Mouse (Mus musculus): ENCODE data around the gene Sgip1. TPM values are rescaled to one million over a fixed set of nuclear protein-coding genes. Genes with fewer than 3 reads are reported as not detected.
A peak's percentile ranks its signal among the peaks of the same experiment; 100 is the strongest.

The Sgip1 gene
- polyA plus RNA-seq, 1 experiment from 2014 or later = 68.0 TPM

DNA sequence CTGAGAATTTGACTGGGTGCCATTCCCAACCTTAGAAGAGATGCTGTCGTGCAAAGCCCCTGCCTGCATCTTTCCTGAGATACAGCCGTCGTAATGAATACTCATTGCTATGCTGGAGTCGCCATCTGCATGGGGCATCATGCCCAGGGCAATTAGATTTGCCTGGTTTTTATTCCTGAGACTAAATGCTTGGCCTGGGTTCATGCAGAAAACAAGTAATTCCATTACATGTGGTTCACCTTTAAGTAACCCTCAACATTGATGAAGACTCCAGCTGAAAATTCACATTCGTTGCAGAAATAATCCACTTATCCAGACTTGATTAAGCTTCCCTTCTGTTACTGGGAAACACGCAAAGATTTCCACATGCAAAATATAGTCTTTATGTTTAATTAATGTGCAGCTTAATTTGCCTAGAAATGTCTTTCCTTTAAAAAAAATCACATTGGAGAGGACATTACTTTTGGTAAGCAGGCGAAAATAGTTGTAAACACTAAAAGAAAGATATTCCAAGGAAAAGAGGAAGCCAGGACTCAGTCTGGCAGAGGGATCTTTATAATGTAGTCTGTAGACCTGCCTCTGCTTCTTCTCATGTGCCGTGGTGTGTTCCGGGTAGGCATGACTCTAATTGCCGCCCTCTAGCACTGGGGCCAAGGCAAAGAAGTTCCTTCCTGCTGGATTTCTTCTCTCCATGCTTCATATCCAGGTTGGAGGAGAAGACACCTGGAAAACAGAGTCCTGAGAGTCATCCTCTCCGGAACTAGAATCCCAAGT lies 100.0 kb downstream of the Sgip1 start:
- H3K9ac ChIP-seq (ENCODE audit: low read depth, low read length) = no peak overlapping the region
- H3K27ac ChIP-seq (ENCODE audit: low read depth, low read length) = no peak overlapping the region
- 51% methylated on average over 11 of the region's 11 CpGs for WGBS
- H3K36me3 ChIP-seq (ENCODE audit: control insufficient read depth, insufficient read depth, low read length) = no peaks in the 10 kb centered on the region
- H3K4me2 ChIP-seq (ENCODE audit: low read length) = no peak overlapping the region
- ATAC-seq = no peak
- H3K4me3 ChIP-seq (ENCODE audit: low read length) = no peak overlapping the region
- H3K9me3 ChIP-seq (ENCODE audit: control insufficient read depth, low read length) = no peaks in the 10 kb centered on the region
- H3K4me1 ChIP-seq (ENCODE audit: control insufficient read depth, insufficient read depth, low read depth, low read length) = no peaks in the 10 kb centered on the region; the same call in 1 of the 2 replicates
- no peaks in the 10 kb centered on the region for H3K27me3 ChIP-seq (replicated peaks; ENCODE audit: control insufficient read depth, insufficient read depth, low read length)

- H3K9ac ChIP-seq (ENCODE audit: low read depth, low read length) = no peak overlapping the region
- H3K9me3 ChIP-seq (ENCODE audit: control insufficient read depth, low read length) = no peaks in the 10 kb centered on the region
- no peaks in the 10 kb centered on the region; the same call in 1 of the 2 replicates for H3K36me3 ChIP-seq (ENCODE audit: control insufficient read depth, insufficient read depth, low read length)
- H3K4me1 ChIP-seq (ENCODE audit: control insufficient read depth, insufficient read depth, low read depth, low read length) = peaks cover 5% of the 10 kb centered on the region
- 98% methylated on average over 6 of the region's 6 CpGs for WGBS
- H3K27me3 ChIP-seq (replicated peaks; ENCODE audit: control insufficient read depth, insufficient read depth, low read length) = no peaks in the 10 kb centered on the region
- no peak for ATAC-seq
- H3K4me2 ChIP-seq (ENCODE audit: low read length) = no peak overlapping the region
- no peak overlapping the region for H3K4me3 ChIP-seq (ENCODE audit: low read length)
- no peak overlapping the region for H3K27ac ChIP-seq (ENCODE audit: low read depth, low read length)
Measured at GRCm38 (mm10) chr4:102850498-102850897, 109.4 kb downstream of the Sgip1 start.

GRCm38 (mm10) chr4:102851161-102851560 lies 110.1 kb downstream of the Sgip1 start:
- H3K4me2 ChIP-seq (ENCODE audit: low read length) = no peak overlapping the region
- ATAC-seq = no peak
- H3K36me3 ChIP-seq (ENCODE audit: control insufficient read depth, insufficient read depth, low read length) = no peaks in the 10 kb centered on the region; the same call in 1 of the 2 replicates
- H3K4me3 ChIP-seq (ENCODE audit: low read length) = no peak overlapping the region
- peaks cover 8% of the 10 kb centered on the region for H3K4me1 ChIP-seq (ENCODE audit: control insufficient read depth, insufficient read depth, low read depth, low read length)
- H3K9ac ChIP-seq (ENCODE audit: low read depth, low read length) = no peak overlapping the region
- no peak overlapping the region for H3K27ac ChIP-seq (ENCODE audit: low read depth, low read length)
- no peaks in the 10 kb centered on the region for H3K27me3 ChIP-seq (replicated peaks; ENCODE audit: control insufficient read depth, insufficient read depth, low read length)
- H3K9me3 ChIP-seq (ENCODE audit: control insufficient read depth, low read length) = no peaks in the 10 kb centered on the region
- 67% methylated on average over 1 of the region's 1 CpGs for WGBS

GRCm38 (mm10) chr4:102852290-102852689 lies 111.2 kb downstream of the Sgip1 start:
- no peak overlapping the region for H3K4me3 ChIP-seq (ENCODE audit: low read length)
- no peak overlapping the region for H3K27ac ChIP-seq (ENCODE audit: low read depth, low read length)
- no peaks in the 10 kb centered on the region; the same call in 1 of the 2 replicates for H3K36me3 ChIP-seq (ENCODE audit: control insufficient read depth, insufficient read depth, low read length)
- no peak overlapping the region for H3K9ac ChIP-seq (ENCODE audit: low read depth, low read length)
- no peaks in the 10 kb centered on the region for H3K9me3 ChIP-seq (ENCODE audit: control insufficient read depth, low read length)
- no peak overlapping the region for H3K4me2 ChIP-seq (ENCODE audit: low read length)
- peaks cover 9% of the 10 kb centered on the region for H3K4me1 ChIP-seq (ENCODE audit: control insufficient read depth, insufficient read depth, low read depth, low read length)
- no peaks in the 10 kb centered on the region for H3K27me3 ChIP-seq (replicated peaks; ENCODE audit: control insufficient read depth, insufficient read depth, low read length)
- no peak for ATAC-seq
- 83% methylated on average over 3 of the region's 3 CpGs for WGBS

GRCm38 (mm10) chr4:102852808-102853207 lies 111.7 kb downstream of the Sgip1 start:
- Histone ChIP-seq H3K9me3 (ENCODE audit: control insufficient read depth, low read length) (no peaks in the 10 kb centered on the region), H3K4me2 (ENCODE audit: low read length) (no peak overlapping the region), H3K27me3 (replicated peaks; ENCODE audit: control insufficient read depth, insufficient read depth, low read length) (no peaks in the 10 kb centered on the region), H3K9ac (ENCODE audit: low read depth, low read length) (no peak overlapping the region), H3K4me1 (ENCODE audit: control insufficient read depth, insufficient read depth, low read depth, low read length) (peaks cover 9% of the 10 kb centered on the region), H3K4me3 (ENCODE audit: low read length) (no peak overlapping the region), H3K27ac (ENCODE audit: low read depth, low read length) (no peak overlapping the region), H3K36me3 (ENCODE audit: control insufficient read depth, insufficient read depth, low read length) (no peaks in the 10 kb centered on the region; the same call in 1 of the 2 replicates)
- no peak for ATAC-seq
- 82% methylated on average over 5 of the region's 5 CpGs for WGBS

DNA sequence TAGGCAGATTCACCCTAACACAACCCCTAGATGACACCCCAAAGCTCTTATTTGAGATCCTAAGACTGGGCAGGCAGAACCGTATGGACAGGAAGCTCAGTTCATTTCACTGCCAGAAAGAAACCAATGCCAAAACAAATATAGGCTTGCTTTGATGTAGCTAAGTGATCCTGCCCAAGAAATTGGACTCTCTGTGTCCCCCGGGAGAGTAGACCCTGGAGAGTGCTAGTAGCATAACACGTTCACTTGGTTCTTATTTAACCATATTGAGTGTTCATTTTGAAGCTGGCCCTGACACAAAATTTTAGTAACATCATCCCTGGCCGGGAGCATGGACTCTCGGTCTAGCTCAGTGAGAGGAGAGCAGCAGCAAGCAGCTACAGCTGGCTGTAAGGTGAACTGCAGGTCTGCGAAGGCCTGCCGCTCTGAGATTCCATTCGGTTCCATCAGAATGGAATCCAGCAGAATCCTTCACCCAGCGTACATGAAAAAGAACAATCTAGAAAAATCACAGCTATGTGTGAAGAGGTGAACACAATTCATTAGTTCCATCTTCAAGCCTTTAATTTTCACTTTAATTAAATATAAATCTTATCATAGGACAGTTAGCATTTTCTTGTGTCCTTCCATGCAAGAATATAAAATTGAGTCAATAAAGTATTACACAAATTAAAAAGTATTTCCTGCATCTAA lies 112.4 kb downstream of the Sgip1 start:
- H3K27me3 ChIP-seq (replicated peaks; ENCODE audit: control insufficient read depth, insufficient read depth, low read length) = no peaks in the 10 kb centered on the region
- no peak for ATAC-seq
- H3K27ac ChIP-seq (ENCODE audit: low read depth, low read length) = no peak overlapping the region
- 76% methylated on average over 9 of the region's 9 CpGs for WGBS
- H3K9me3 ChIP-seq (ENCODE audit: control insufficient read depth, low read length) = no peaks in the 10 kb centered on the region
- H3K4me2 ChIP-seq (ENCODE audit: low read length) = no peak overlapping the region
- H3K36me3 ChIP-seq (ENCODE audit: control insufficient read depth, insufficient read depth, low read length) = no peaks in the 10 kb centered on the region; the same call in 1 of the 2 replicates
- peaks cover 9% of the 10 kb centered on the region for H3K4me1 ChIP-seq (ENCODE audit: control insufficient read depth, insufficient read depth, low read depth, low read length)
- H3K9ac ChIP-seq (ENCODE audit: low read depth, low read length) = no peak overlapping the region
- no peak overlapping the region for H3K4me3 ChIP-seq (ENCODE audit: low read length)

DNA sequence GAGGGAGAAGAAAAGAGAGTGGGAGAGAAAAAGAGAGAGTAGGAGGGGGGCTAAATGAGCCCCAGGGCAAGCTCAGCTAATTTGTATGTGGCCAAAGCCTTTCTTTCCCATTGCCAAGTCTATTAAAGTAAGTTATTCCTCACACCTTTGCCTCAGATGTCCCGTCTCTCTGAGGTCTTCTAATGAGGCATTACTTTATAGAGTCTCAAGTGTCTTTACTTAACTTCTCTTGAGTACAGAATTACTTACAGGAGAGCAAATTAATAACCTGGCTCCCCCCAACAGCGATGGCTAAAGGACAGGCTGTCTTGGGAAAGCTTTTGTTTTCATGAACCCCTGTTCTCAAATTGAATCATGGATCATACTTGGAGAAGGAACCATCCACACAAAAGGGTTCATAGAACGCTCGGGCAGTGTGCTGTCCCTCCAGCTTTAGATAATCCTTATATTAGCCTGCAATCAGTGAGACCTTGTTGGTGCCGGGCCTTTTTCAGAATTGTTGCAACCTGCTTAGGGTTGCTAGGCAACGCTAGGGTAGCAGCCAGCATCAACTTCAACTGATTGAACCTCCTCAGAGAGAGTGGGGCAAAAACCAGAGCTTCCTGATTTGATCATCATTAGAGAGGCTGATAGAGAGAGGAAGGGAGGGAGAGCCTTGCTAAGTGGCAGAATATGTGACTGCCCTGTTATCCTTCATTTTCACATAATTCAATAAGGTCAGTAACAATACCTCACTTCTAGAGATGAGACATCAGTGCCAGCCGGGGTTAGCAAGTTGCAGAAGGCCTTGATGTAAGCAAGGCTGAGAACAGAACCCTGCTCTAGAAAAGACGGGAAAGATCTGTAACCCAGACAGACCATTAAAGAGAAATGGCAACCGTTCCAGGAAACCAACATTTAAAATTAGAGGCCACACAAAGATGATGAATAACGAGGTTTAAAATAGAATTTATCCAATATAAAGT lies 114.1 kb downstream of the Sgip1 start:
- H3K9ac ChIP-seq (ENCODE audit: low read depth, low read length) = no peak overlapping the region; the same call in 1 of the 2 replicates
- H3K4me3 ChIP-seq (ENCODE audit: low read length) = no peak overlapping the region
- ATAC-seq = peak; percentile 70; the same call in 1 of the 2 replicates
- peaks cover 9% of the 10 kb centered on the region for H3K4me1 ChIP-seq (ENCODE audit: control insufficient read depth, insufficient read depth, low read depth, low read length)
- H3K9me3 ChIP-seq (ENCODE audit: control insufficient read depth, low read length) = no peaks in the 10 kb centered on the region
- WGBS = 46% methylated on average over 10 of the region's 10 CpGs
- H3K36me3 ChIP-seq (ENCODE audit: control insufficient read depth, insufficient read depth, low read length) = no peaks in the 10 kb centered on the region; the same call in 1 of the 2 replicates
- no peaks in the 10 kb centered on the region for H3K27me3 ChIP-seq (replicated peaks; ENCODE audit: control insufficient read depth, insufficient read depth, low read length)
- H3K27ac ChIP-seq (ENCODE audit: low read depth, low read length) = no peak overlapping the region
- no peak overlapping the region for H3K4me2 ChIP-seq (ENCODE audit: low read length)

GRCm38 (mm10) chr4:102856086-102856485 lies 115.0 kb downstream of the Sgip1 start:
- H3K4me2 ChIP-seq (ENCODE audit: low read length) = no peak overlapping the region
- no peak overlapping the region for H3K4me3 ChIP-seq (ENCODE audit: low read length)
- 22% methylated on average over 7 of the region's 7 CpGs for WGBS
- ATAC-seq = peak; percentile 29; the same call in 1 of the 2 replicates
- no peak overlapping the region for H3K9ac ChIP-seq (ENCODE audit: low read depth, low read length)
- peaks cover 9% of the 10 kb centered on the region for H3K4me1 ChIP-seq (ENCODE audit: control insufficient read depth, insufficient read depth, low read depth, low read length)
- H3K27ac ChIP-seq (ENCODE audit: low read depth, low read length) = no peak overlapping the region
- no peaks in the 10 kb centered on the region for H3K9me3 ChIP-seq (ENCODE audit: control insufficient read depth, low read length)
- H3K36me3 ChIP-seq (ENCODE audit: control insufficient read depth, insufficient read depth, low read length) = no peaks in the 10 kb centered on the region; the same call in 1 of the 2 replicates
- H3K27me3 ChIP-seq (replicated peaks; ENCODE audit: control insufficient read depth, insufficient read depth, low read length) = no peaks in the 10 kb centered on the region
